Mouse (Mus musculus) lung, embryonic 16.5 days (tissue): Measurements from ENCODE around the gene Bub1b. TPM values are rescaled to one million over a fixed set of nuclear protein-coding genes. Genes with fewer than 3 reads are reported as not detected.
"Not testable (repeated sequence)": the region's sequence is repeated elsewhere in the genome, so short reads cannot be mapped to it uniquely, and the experiment has no call there.

Source experiments
- ATAC-seq: fragments of 200-750 bp; cut with Nextera tagmentation; 2 replicates; pipeline ENCODE4 v1.8.0; 2017; ENCODE audit warnings: low read depth, mild to moderate bottlenecking, moderate library complexity
- H3K27ac ChIP-seq: fragments of 300-500 bp; sonication (generic); 2 replicates; pipeline ENCODE4 v1.5.1; 2014; ENCODE audit warnings: mild to moderate bottlenecking, control low read depth, low read length
- H3K27me3 ChIP-seq: fragments of 300-500 bp; sonication (generic); 2 replicates; pipeline ENCODE4 v1.6.1; 2014; ENCODE audit warnings: low read depth, low read length, mixed read lengths; ENCODE audit not compliant: control insufficient read depth, insufficient read depth
- H3K36me3 ChIP-seq: fragments of 300-500 bp; sonication (generic); 2 replicates; pipeline ENCODE4 v1.6.1; 2014; ENCODE audit warnings: low read length; ENCODE audit not compliant: control insufficient read depth, insufficient read depth
- H3K4me1 ChIP-seq: fragments of 300-500 bp; sonication (generic); replicated peaks from 2 replicates; pipeline ENCODE4 v1.6.1; 2014; ENCODE audit warnings: low read length, mixed read lengths; ENCODE audit not compliant: control insufficient read depth, insufficient read depth
- H3K4me2 ChIP-seq: fragments of 300-500 bp; sonication (generic); 2 replicates; pipeline ENCODE4 v1.6.1; 2014; ENCODE audit warnings: low read depth, low read length, control low read depth
- H3K4me3 ChIP-seq: fragments of 300-500 bp; sonication (generic); 2 replicates; pipeline ENCODE4 v1.5.1; 2014; ENCODE audit warnings: mild to moderate bottlenecking, low read length, control low read depth
- H3K9ac ChIP-seq: fragments of 300-500 bp; sonication (generic); 2 replicates; pipeline ENCODE4 v1.6.1; 2014; ENCODE audit warnings: low read length, control low read depth
- H3K9me3 ChIP-seq: fragments of 300-500 bp; sonication (generic); 2 replicates; pipeline ENCODE4 v1.6.1; 2016; ENCODE audit warnings: low read length; ENCODE audit not compliant: control insufficient read depth
- WGBS: fragments of 180-500 bp; shearing (Covaris S2); extraction: QIAGEN DNeasy Blood & Tissue Kit; methylation state at CpG from one replicate; pipeline ENCODE4 v1.1.7; 2014; 5-methylcytosine and 5-hydroxymethylcytosine counted together
- polyA plus RNA-seq: library from polyadenylated mRNA; unstranded; fragments of >200 nt; fragmentation: Nextera tagmentation; extraction: Ambion mirVana; gene quantifications from 2 replicates; pipeline ENCODE4 v1.2.1, GENCODE M21; 2015

The Bub1b gene
- polyA plus RNA-seq, result 105 and 106 TPM in 2 replicates

- ATAC-seq, result peak; percentile 98
- H3K4me2 ChIP-seq, result peak within 1 kb of the TSS; percentile 69
- peak within 1 kb of the TSS; percentile 79 for H3K4me3 ChIP-seq
- H3K9ac ChIP-seq, result peak within 1 kb of the TSS; percentile 81
- peaks cover 20% of the 10 kb centered on the region for H3K4me1 ChIP-seq
- H3K36me3 ChIP-seq, result peaks cover 12% of the 10 kb centered on the region
- H3K27ac ChIP-seq, result peak within 1 kb of the TSS; percentile 38
- H3K27me3 ChIP-seq, result no peaks in the 10 kb centered on the region
- 5% methylated on average over 41 of the region's 41 CpGs for whole genome bisulfite sequencing
- H3K9me3 ChIP-seq, result no peaks in the 10 kb centered on the region
These were observed at the start of gene Bub1b for GRCm38 (mm10) chr2:118597673-118598568. Bub1b (plus strand) TSS chr2:118598211.

GRCm38 (mm10) chr2:118548421-118549221 lies 49.4 kb upstream of the Bub1b start:
- H3K9me3 ChIP-seq, result no peaks in the 10 kb centered on the region
- H3K4me2 ChIP-seq, result peak overlapping the region; percentile 89
- H3K9ac ChIP-seq, result peak overlapping the region; percentile 87
- peak overlapping the region; percentile 88 for H3K4me3 ChIP-seq
- no peak for ATAC-seq
- WGBS, result under 1% methylated on average over 18 of the region's 18 CpGs
- H3K27me3 ChIP-seq, result no peaks in the 10 kb centered on the region
- H3K36me3 ChIP-seq, result no peaks in the 10 kb centered on the region
- peaks cover 53% of the 10 kb centered on the region for H3K4me1 ChIP-seq
- H3K27ac ChIP-seq, result peak overlapping the region; percentile 42

GRCm38 (mm10) chr2:118549507-118550473 lies 48.2 kb upstream of the Bub1b start, which contains the start of gene Bmf:
Bmf (minus strand) TSS chr2:118549687.
- Histone ChIP-seq H3K4me3 (peak within 1 kb of the TSS; percentile 88), H3K9me3 (no peaks in the 10 kb centered on the region), H3K9ac (peak within 1 kb of the TSS; percentile 87), H3K36me3 (no peaks in the 10 kb centered on the region), H3K4me2 (peak within 1 kb of the TSS; percentile 89), H3K4me1 (peaks cover 41% of the 10 kb centered on the region), H3K27me3 (no peaks in the 10 kb centered on the region), H3K27ac (peak within 1 kb of the TSS; percentile 67)
- peak; percentile 89 for ATAC-seq
- WGBS, result under 1% methylated on average over 45 of the region's 45 CpGs

GRCm38 (mm10) chr2:118551606-118552005 lies 46.4 kb upstream of the Bub1b start:
- Histone ChIP-seq H3K27ac (no peak overlapping the region), H3K9ac (no peak overlapping the region), H3K36me3 (no peaks in the 10 kb centered on the region), H3K4me1 (peaks cover 23% of the 10 kb centered on the region), H3K9me3 (no peaks in the 10 kb centered on the region), H3K4me2 (no peak overlapping the region), H3K4me3 (no peak overlapping the region), H3K27me3 (no peaks in the 10 kb centered on the region)
- ATAC-seq, result no peak
- 79% methylated on average over 2 of the region's 2 CpGs for WGBS

GRCm38 (mm10) chr2:118554356-118554990 lies 43.5 kb upstream of the Bub1b start:
- Histone ChIP-seq H3K27ac (peak overlapping the region; percentile 61), H3K9ac (peak overlapping the region; percentile 63), H3K4me2 (peak overlapping the region; percentile 52), H3K4me3 (peak overlapping the region; percentile 46)
- not testable (repeated sequence) for H3K36me3 ChIP-seq, H3K4me1 ChIP-seq, H3K27me3 ChIP-seq, H3K9me3 ChIP-seq
- 57% methylated on average over 14 of the region's 17 CpGs for WGBS
- ATAC-seq, result peak; percentile 57

GRCm38 (mm10) chr2:118558426-118558825 lies 39.6 kb upstream of the Bub1b start:
- Histone ChIP-seq H3K27me3 (no peaks in the 10 kb centered on the region), H3K9ac (no peak overlapping the region), H3K27ac (no peak overlapping the region), H3K9me3 (no peaks in the 10 kb centered on the region), H3K4me1 (no peaks in the 10 kb centered on the region), H3K4me3 (no peak overlapping the region), H3K36me3 (no peaks in the 10 kb centered on the region), H3K4me2 (no peak overlapping the region)
- ATAC-seq, result no peak
- WGBS, result 88% methylated on average over 3 of the region's 3 CpGs

DNA sequence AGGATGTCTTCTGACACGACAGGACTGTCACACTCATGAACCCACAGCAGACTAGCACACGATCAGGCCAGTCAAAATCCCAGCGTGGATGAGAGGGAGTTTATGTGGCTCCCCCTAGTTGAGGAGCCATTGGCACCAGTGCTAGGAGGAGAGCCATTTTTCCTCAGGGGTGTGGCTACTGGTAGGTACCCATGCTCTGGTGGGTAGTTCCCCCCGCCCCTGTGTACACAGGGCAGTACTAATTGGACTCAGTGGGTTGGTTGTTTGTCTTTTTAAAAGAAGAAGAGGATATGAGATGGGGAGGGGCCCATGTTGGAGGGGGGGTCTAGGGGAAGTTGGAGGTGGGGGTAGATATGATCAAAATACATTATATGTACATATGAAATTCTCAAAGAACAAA lies 36.0 kb upstream of the Bub1b start:
- no peak for ATAC-seq
- WGBS, result 79% methylated on average over 4 of the region's 4 CpGs
- Histone ChIP-seq H3K4me3 (no peak overlapping the region), H3K9me3 (no peaks in the 10 kb centered on the region), H3K27ac (no peak overlapping the region), H3K36me3 (no peaks in the 10 kb centered on the region), H3K4me2 (no peak overlapping the region), H3K27me3 (no peaks in the 10 kb centered on the region), H3K4me1 (no peaks in the 10 kb centered on the region), H3K9ac (no peak overlapping the region)

GRCm38 (mm10) chr2:118562431-118562830 lies 35.6 kb upstream of the Bub1b start:
- Histone ChIP-seq H3K9ac (no peak overlapping the region), H3K27me3 (no peaks in the 10 kb centered on the region), H3K9me3 (no peaks in the 10 kb centered on the region), H3K27ac (no peak overlapping the region), H3K4me3 (no peak overlapping the region), H3K36me3 (no peaks in the 10 kb centered on the region), H3K4me2 (no peak overlapping the region), H3K4me1 (no peaks in the 10 kb centered on the region)
- WGBS, result 89% methylated on average over 3 of the region's 3 CpGs
- no peak for ATAC-seq
